Mouse (Mus musculus) intestine, embryonic 16.5 days (tissue): ENCODE measurements around the gene Hat1. TPM values are rescaled to one million over a fixed set of nuclear protein-coding genes. Genes with fewer than 3 reads are reported as not detected.

Source experiments
- ATAC-seq: fragments of 200-750 bp; cut with Nextera tagmentation; 2 replicates; pipeline ENCODE4 v1.8.0; 2017; ENCODE audit warnings: moderate TSS enrichment, moderate library complexity
- H3K27ac ChIP-seq: fragments of 300-500 bp; sonication (generic); 2 replicates; pipeline ENCODE4 v1.5.1; 2014; ENCODE audit warnings: mild to moderate bottlenecking, low read length
- H3K27me3 ChIP-seq: fragments of 300-500 bp; sonication (generic); replicated peaks from 2 replicates; pipeline ENCODE4 v1.6.1; 2014; ENCODE audit warnings: low read length, control low read depth, mixed read lengths; ENCODE audit not compliant: control insufficient read depth, insufficient read depth
- H3K36me3 ChIP-seq: fragments of 300-500 bp; sonication (generic); 2 replicates; pipeline ENCODE4 v1.6.1; 2014; ENCODE audit warnings: low read length, control low read depth; ENCODE audit not compliant: control insufficient read depth, insufficient read depth
- H3K4me1 ChIP-seq: fragments of 300-500 bp; sonication (generic); 2 replicates; pipeline ENCODE4 v1.6.1; 2014; ENCODE audit warnings: low read length, control low read depth, mixed read lengths; ENCODE audit not compliant: control insufficient read depth, insufficient read depth
- H3K4me2 ChIP-seq: fragments of 300-500 bp; sonication (generic); 2 replicates; pipeline ENCODE4 v1.6.1; 2014; ENCODE audit warnings: low read depth, low read length, control low read depth
- H3K4me3 ChIP-seq: fragments of 300-500 bp; sonication (generic); 2 replicates; pipeline ENCODE4 v1.5.1; 2014; ENCODE audit warnings: mild to moderate bottlenecking, low read length
- H3K9ac ChIP-seq: fragments of 300-500 bp; sonication (generic); 2 replicates; pipeline ENCODE4 v1.6.1; 2014; ENCODE audit warnings: low read depth, low read length
- H3K9me3 ChIP-seq: fragments of 300-500 bp; sonication (generic); 2 replicates; pipeline ENCODE4 v1.6.1; 2016; ENCODE audit warnings: low read length, control low read depth; ENCODE audit not compliant: control insufficient read depth
- WGBS: fragments of 180-500 bp; shearing (Covaris S2); extraction: QIAGEN DNeasy Blood & Tissue Kit; methylation state at CpG from one replicate; pipeline ENCODE4 v1.1.7; 2014; 5-methylcytosine and 5-hydroxymethylcytosine counted together
- polyA plus RNA-seq: library from polyadenylated mRNA; unstranded; fragments of >200 nt; fragmentation: Nextera tagmentation; extraction: Ambion mirVana; gene quantifications from 2 replicates; pipeline ENCODE4 v1.2.1, GENCODE M21; 2015

Hat1 gene
- polyA plus RNA-seq, 1 experiment from 2014 or later, result 101 TPM

GRCm38 (mm10) chr2:71483046-71483716 lies 94.4 kb downstream of the Hat1 start:
- Histone ChIP-seq H3K9me3 (no peaks in the 10 kb centered on the region), H3K4me1 (no peaks in the 10 kb centered on the region), H3K27ac (no peak overlapping the region), H3K4me2 (no peak overlapping the region), H3K27me3 (no peaks in the 10 kb centered on the region), H3K9ac (no peak overlapping the region), H3K4me3 (no peak overlapping the region), H3K36me3 (no peaks in the 10 kb centered on the region)
- 67% methylated on average over 10 of the region's 10 CpGs for WGBS
- no peak for ATAC-seq

- H3K4me2 ChIP-seq, result no peak overlapping the region
- no peaks in the 10 kb centered on the region for H3K9me3 ChIP-seq
- H3K27me3 ChIP-seq, result no peaks in the 10 kb centered on the region
- H3K27ac ChIP-seq, result no peak overlapping the region
- ATAC-seq, result no peak
- no peaks in the 10 kb centered on the region for H3K4me1 ChIP-seq
- WGBS, result 61% methylated on average over 5 of the region's 5 CpGs
- no peak overlapping the region for H3K9ac ChIP-seq
- no peak overlapping the region for H3K4me3 ChIP-seq
- no peaks in the 10 kb centered on the region for H3K36me3 ChIP-seq
These were observed 94.9 kb downstream of the Hat1 start for GRCm38 (mm10) chr2:71483717-71484066.

Other genes starting within 250 kb of the Hat1 start
- 69.3 and 71.0 TPM in 2 replicates for gene Dync1i2, start 177.3 kb upstream of the Hat1 start, polyA plus RNA-seq
- gene Slc25a12, start 21.2 kb upstream of the Hat1 start, polyA plus RNA-seq, result 27.0 and 28.3 TPM in 2 replicates
- 32.6 and 34.9 TPM in 2 replicates for gene Metap1d, start 64.3 kb downstream of the Hat1 start, polyA plus RNA-seq
- gene Dlx1, start 139.2 kb downstream of the Hat1 start, polyA plus RNA-seq, result 4.2 and 5.1 TPM in 2 replicates
- gene Dlx2, start 157.8 kb downstream of the Hat1 start, polyA plus RNA-seq, result 1.5 and 1.8 TPM in 2 replicates